Mouse (Mus musculus): ENCODE data around the gene Ush1g. TPM values are rescaled to one million over a fixed set of nuclear protein-coding genes. Genes with fewer than 3 reads are reported as not detected.

The Ush1g gene
- polyA plus RNA-seq, 1 experiment from 2014 or later = 0.05 TPM

GRCm38 (mm10) chr11:115265771-115266399, 56.0 kb downstream of the Ush1g start:
- 3% methylated on average over 20 of the region's 20 CpGs for WGBS
- ATAC-seq = no peak
- peaks cover 30% of the 10 kb centered on the region for H3K4me1 ChIP-seq (replicated peaks)
- H3K4me3 ChIP-seq (replicated peaks) = no peak overlapping the region
- H3K4me2 ChIP-seq (replicated peaks) = peak overlapping the region; percentile 54; the same call in 1 of the 2 replicates
- peaks cover 88% of the 10 kb centered on the region for H3K27me3 ChIP-seq
- H3K36me3 ChIP-seq = peaks cover 21% of the 10 kb centered on the region
- H3K9me3 ChIP-seq = no peaks in the 10 kb centered on the region
- H3K27ac ChIP-seq = no peak overlapping the region
- H3K9ac ChIP-seq (replicated peaks) = no peak overlapping the region

Other genes starting within 250 kb of the Ush1g start
- gene Rab37, start 230.6 kb downstream of the Ush1g start, polyA plus RNA-seq (2015; fragmentation: Nextera tagmentation; extraction: Ambion mirVana) = 0.63 and 1.3 TPM in 2 replicates
- gene Cd300lf, start 188.0 kb downstream of the Ush1g start, polyA plus RNA-seq (2015; fragmentation: Nextera tagmentation; extraction: Ambion mirVana) = 0.28 TPM in 1 of 2 replicates, not detected in the other
- gene Slc9a3r1, start 158.7 kb downstream of the Ush1g start, polyA plus RNA-seq (2015; fragmentation: Nextera tagmentation; extraction: Ambion mirVana) = 30.4 and 34.3 TPM in 2 replicates
- gene Tmem104, start 134.6 kb downstream of the Ush1g start, polyA plus RNA-seq (2015; fragmentation: Nextera tagmentation; extraction: Ambion mirVana) = 10.3 and 10.7 TPM in 2 replicates
- gene Nat9, start 134.2 kb downstream of the Ush1g start, polyA plus RNA-seq (2015; fragmentation: Nextera tagmentation; extraction: Ambion mirVana) = 20.9 and 23.7 TPM in 2 replicates
- gene Grin2c, start 54.8 kb downstream of the Ush1g start, polyA plus RNA-seq (2015; fragmentation: Nextera tagmentation; extraction: Ambion mirVana) = 0.06 and 0.12 TPM in 2 replicates
- 19.3 and 24.1 TPM in 2 replicates for gene Fdxr, start 45.0 kb downstream of the Ush1g start, polyA plus RNA-seq (2015; fragmentation: Nextera tagmentation; extraction: Ambion mirVana)
- 0.41 and 0.43 TPM in 2 replicates for gene Fads6, start 24.4 kb downstream of the Ush1g start, polyA plus RNA-seq (2015; fragmentation: Nextera tagmentation; extraction: Ambion mirVana)
- not detected in 2 replicates for gene Otop2, start 14.9 kb downstream of the Ush1g start, polyA plus RNA-seq (2015; fragmentation: Nextera tagmentation; extraction: Ambion mirVana)
- gene Otop3, start 12.7 kb upstream of the Ush1g start, polyA plus RNA-seq (2015; fragmentation: Nextera tagmentation; extraction: Ambion mirVana) = 0.30 and 0.35 TPM in 2 replicates
- 47.4 and 48.0 TPM in 2 replicates for gene Hid1, start 45.7 kb upstream of the Ush1g start, polyA plus RNA-seq (2015; fragmentation: Nextera tagmentation; extraction: Ambion mirVana)
- gene Cdr2l, start 59.9 kb upstream of the Ush1g start, polyA plus RNA-seq (2015; fragmentation: Nextera tagmentation; extraction: Ambion mirVana) = 23.0 and 27.1 TPM in 2 replicates
- 226 and 244 TPM in 2 replicates for gene Mrpl58, start 81.7 kb upstream of the Ush1g start, polyA plus RNA-seq (2015; fragmentation: Nextera tagmentation; extraction: Ambion mirVana)
- gene Atp5h, start 97.9 kb upstream of the Ush1g start, polyA plus RNA-seq (2015; fragmentation: Nextera tagmentation; extraction: Ambion mirVana) = 948 and 970 TPM in 2 replicates
- gene Kctd2, start 98.1 kb upstream of the Ush1g start, polyA plus RNA-seq (2015; fragmentation: Nextera tagmentation; extraction: Ambion mirVana) = 14.6 and 25.3 TPM in 2 replicates
- gene Trim80, start 118.5 kb upstream of the Ush1g start, polyA plus RNA-seq (2015; fragmentation: Nextera tagmentation; extraction: Ambion mirVana) = not detected in 2 replicates
- 0.09 and 0.13 TPM in 2 replicates for gene Slc16a5, start 140.4 kb upstream of the Ush1g start, polyA plus RNA-seq (2015; fragmentation: Nextera tagmentation; extraction: Ambion mirVana)
- 17.4 and 17.8 TPM in 2 replicates for gene Armc7, start 153.6 kb upstream of the Ush1g start, polyA plus RNA-seq (2015; fragmentation: Nextera tagmentation; extraction: Ambion mirVana)
- 90.2 and 96.5 TPM in 2 replicates for gene Nt5c, start 169.8 kb upstream of the Ush1g start, polyA plus RNA-seq (2015; fragmentation: Nextera tagmentation; extraction: Ambion mirVana)
- gene Jpt1, start 192.3 kb upstream of the Ush1g start, polyA plus RNA-seq (2015; fragmentation: Nextera tagmentation; extraction: Ambion mirVana) = 1,462 and 1,532 TPM in 2 replicates
- 1,358 and 1,460 TPM in 2 replicates for gene Sumo2, start 214.2 kb upstream of the Ush1g start, polyA plus RNA-seq (2015; fragmentation: Nextera tagmentation; extraction: Ambion mirVana)
- 130 TPM in 2 replicates for gene Nup85, start 242.4 kb upstream of the Ush1g start, polyA plus RNA-seq (2015; fragmentation: Nextera tagmentation; extraction: Ambion mirVana)

Data from midbrain, embryonic 13.5 days (tissue).